Mouse (Mus musculus) thymus, adult 2 months (tissue): ENCODE results near the gene Sgk1. TPM values are rescaled to one million over a fixed set of nuclear protein-coding genes. Genes with fewer than 3 reads are reported as not detected.

Experiments
- DNase-seq: peaks from one replicate; pipeline ENCODE4 v3.0.0; 2021
- H3K27ac ChIP-seq: fragments of 200-500 bp; 2 replicates; pipeline ENCODE4 v1.5.1; 2012; ENCODE audit warnings: low read length, control low read depth; ENCODE audit not compliant: control insufficient read depth, insufficient read depth
- H3K27me3 ChIP-seq: fragments of 200-500 bp; 2 replicates; pipeline ENCODE4 v1.6.1; 2012; ENCODE audit warnings: mild to moderate bottlenecking, low read length, moderate library complexity, mixed read lengths; ENCODE audit not compliant: control insufficient read depth, insufficient read depth
- H3K36me3 ChIP-seq: fragments of 200-500 bp; 2 replicates; pipeline ENCODE4 v1.6.1; 2012; ENCODE audit warnings: mild to moderate bottlenecking, low read length, moderate library complexity; ENCODE audit not compliant: control insufficient read depth, insufficient read depth
- H3K4me1 ChIP-seq: fragments of 200-500 bp; replicated peaks from 2 replicates; pipeline ENCODE4 v1.6.1; 2012; ENCODE audit warnings: low read length; ENCODE audit not compliant: control insufficient read depth, insufficient read depth
- H3K4me3 ChIP-seq: fragments of 200-500 bp; 2 replicates; pipeline ENCODE4 v1.5.1; 2012; ENCODE audit warnings: mild to moderate bottlenecking, low read length, control low read depth, moderate library complexity; ENCODE audit not compliant: control insufficient read depth, insufficient read depth
- CTCF ChIP-seq: fragments of 200-500 bp; IDR thresholded peaks from 2 replicates; pipeline ENCODE4 v1.5.1; 2012; ENCODE audit warnings: mild to moderate bottlenecking, control low read depth, low read length, moderate library complexity, borderline replicate concordance; ENCODE audit not compliant: control insufficient read depth, poor library complexity, insufficient read depth; ENCODE audit errors: extremely low read depth
- POLR2A ChIP-seq: fragments of 200-500 bp; IDR thresholded peaks from 2 replicates; pipeline ENCODE4 v1.6.1; 2012; ENCODE audit warnings: mild to moderate bottlenecking, low read length, control low read depth, moderate library complexity; ENCODE audit not compliant: control insufficient read depth, poor library complexity, insufficient read depth; ENCODE audit errors: extremely low read depth
- WGBS: fragments of 180-500 bp; shearing (Covaris S2); methylation state at CpG from one replicate; pipeline ENCODE4 v1.1.7; 2018; 5-methylcytosine and 5-hydroxymethylcytosine counted together
- polyA plus RNA-seq: library from polyadenylated mRNA; depleted of rRNA; stranded (reverse); fragments of >200 nt; gene quantifications from 2 replicates; pipeline ENCODE4 v1.2.3, GENCODE M21; 2012

Sgk1 gene
- polyA plus RNA-seq, 1 experiment: 18.7 TPM

DNA sequence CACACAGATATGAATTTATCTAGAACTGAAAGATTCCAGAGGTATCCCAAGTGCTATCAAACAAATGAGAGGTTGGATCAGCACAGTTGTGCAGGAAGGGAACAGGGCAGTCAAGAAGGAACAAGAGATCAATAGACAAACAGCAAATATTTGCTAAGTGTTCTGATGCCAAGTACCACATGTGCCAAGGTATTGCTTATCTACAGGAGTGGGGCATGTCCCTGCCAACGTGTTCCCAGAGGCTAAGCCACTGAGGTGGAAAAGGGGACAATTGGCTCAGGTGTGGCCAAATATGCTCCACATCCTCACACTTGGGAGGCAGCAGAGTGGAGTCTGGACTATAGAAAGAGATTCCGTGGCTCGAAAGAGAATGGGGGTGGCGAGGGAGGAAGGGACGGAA is 119.6 kb downstream of the Sgk1 start:
- Histone ChIP-seq H3K4me3 (no peak overlapping the region), H3K4me1 (peaks cover 9% of the 10 kb centered on the region; the same call in 1 of the 2 replicates), H3K36me3 (peaks cover 24% of the 10 kb centered on the region), H3K27me3 (no peaks in the 10 kb centered on the region), H3K27ac (no peak overlapping the region)
- WGBS: 83% methylated on average over 4 of the region's 5 CpGs
- TF ChIP-seq CTCF (no peak), POLR2A (no peak)
- no peak for DNase-seq

DNA sequence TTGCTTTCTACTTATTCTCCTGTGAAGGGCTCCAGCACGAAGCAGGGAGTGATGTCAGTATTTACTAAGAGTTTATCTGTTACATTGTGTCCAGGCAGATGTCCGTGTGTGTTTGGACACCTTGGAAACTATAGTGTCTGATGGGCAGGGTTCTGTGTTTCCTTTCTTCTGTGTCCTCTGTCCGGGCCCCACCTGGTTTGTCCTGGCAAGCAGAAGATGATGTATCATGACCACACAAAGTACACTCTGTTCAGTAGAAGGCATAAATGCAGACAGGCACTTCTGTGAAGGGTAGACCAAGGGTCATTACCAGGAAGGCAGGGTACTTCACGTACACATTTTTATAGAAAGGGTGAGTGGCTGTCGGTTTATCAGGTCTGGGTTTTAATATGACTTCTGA is 122.8 kb downstream of the Sgk1 start:
- TF ChIP-seq POLR2A (no peak), CTCF (no peak)
- Histone ChIP-seq H3K36me3 (no peaks in the 10 kb centered on the region), H3K4me1 (no peaks in the 10 kb centered on the region), H3K27me3 (no peaks in the 10 kb centered on the region), H3K27ac (no peak overlapping the region), H3K4me3 (no peak overlapping the region)
- WGBS: 88% methylated on average over 5 of the region's 5 CpGs
- DNase-seq: no peak

DNA sequence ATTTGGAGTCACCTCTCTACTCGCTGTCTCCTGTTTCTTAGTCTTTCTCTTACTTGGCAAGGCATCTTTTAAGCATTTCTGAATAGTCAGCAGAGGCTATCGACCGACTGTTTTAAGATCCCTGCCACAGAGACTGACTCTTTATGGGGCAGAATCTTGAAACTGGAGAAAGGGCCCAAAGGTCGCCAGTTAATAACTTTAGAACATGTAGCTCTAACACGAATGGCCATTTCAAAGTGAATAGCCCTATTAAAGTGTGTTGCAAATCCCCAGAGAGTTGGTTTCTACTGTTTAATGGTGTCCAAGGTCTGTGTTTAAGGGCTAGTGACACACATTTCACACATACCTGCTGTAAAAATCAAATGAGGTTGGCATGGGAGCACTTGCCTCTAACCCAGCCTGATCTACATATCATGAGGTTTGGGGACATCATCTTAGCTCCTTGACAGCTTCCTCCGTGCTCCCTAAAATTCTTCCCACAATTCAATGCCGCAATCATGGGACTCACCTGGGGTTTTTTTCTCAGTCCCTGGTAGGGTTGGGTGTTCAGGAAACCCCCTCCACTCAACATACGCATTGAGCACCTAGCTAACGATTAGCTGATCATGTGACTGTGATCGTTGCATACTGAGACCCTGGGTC is 125.3 kb downstream of the Sgk1 start:
- no peak overlapping the region for H3K27ac ChIP-seq
- H3K36me3 ChIP-seq: no peaks in the 10 kb centered on the region
- H3K27me3 ChIP-seq: no peaks in the 10 kb centered on the region
- no peaks in the 10 kb centered on the region for H3K4me1 ChIP-seq
- no peak for TF ChIP-seq POLR2A
- TF ChIP-seq CTCF: no peak
- WGBS: 92% methylated on average over 10 of the region's 10 CpGs
- DNase-seq: no peak
- H3K4me3 ChIP-seq: no peak overlapping the region

DNA sequence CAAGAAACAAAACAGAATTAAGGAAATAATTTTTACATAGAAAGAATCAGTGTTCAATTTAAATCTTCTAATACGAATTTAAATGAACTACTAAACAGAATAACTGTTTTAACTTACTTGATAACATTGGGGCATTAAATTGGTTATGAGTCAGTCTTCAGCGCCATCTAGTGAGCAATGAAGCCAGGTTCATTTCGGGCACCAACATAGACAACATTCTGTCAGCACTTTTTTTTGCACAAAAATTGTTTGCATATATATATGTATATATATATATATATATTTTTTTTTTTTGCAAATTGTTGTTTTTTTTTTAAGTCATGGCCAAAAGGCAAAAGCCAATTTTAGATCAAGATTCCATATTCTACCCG is 125.8 kb downstream of the Sgk1 start:
- no peak overlapping the region for H3K27ac ChIP-seq
- TF ChIP-seq CTCF: no peak
- H3K4me1 ChIP-seq: no peaks in the 10 kb centered on the region
- no peak overlapping the region for H3K4me3 ChIP-seq
- 32% methylated on average over 4 of the region's 4 CpGs for WGBS
- no peaks in the 10 kb centered on the region for H3K27me3 ChIP-seq
- DNase-seq: peak; percentile 44
- H3K36me3 ChIP-seq: no peaks in the 10 kb centered on the region

DNA sequence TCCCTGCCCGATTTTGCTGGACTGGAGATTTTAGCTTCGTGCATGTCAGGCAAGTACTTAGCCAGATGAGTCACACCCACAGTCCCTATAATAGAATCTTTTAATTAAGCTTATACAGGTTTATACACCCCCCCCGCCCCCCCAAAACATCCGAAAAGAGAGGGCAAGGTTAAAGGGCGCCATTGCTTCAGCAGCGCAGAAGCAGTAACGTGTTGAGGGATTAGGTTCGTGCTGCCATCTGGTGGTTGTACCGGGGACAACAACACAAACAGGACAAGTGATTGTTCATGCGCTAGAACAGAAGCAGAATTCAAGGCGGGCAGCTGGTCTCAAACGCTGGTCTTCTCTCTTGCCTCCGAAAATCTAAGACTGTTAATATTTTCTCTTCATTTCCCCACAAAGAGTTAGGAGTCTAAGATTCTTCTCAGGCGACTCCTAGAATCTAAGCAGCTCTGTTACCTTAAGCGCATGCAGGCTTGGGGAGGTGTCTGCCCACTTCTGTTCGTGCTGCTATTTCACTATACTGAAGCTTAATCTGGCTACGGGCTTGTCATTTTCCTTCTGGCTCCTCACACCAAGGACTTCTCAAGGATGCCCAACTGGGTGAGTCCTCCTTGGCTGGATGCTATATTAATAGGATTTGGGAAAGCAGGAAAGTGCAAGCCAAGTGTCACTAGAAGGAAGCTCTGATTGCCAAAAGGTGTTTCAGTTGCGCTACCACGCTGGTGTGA is 128.3 kb downstream of the Sgk1 start:
- Histone ChIP-seq H3K36me3 (no peaks in the 10 kb centered on the region), H3K27ac (no peak overlapping the region), H3K4me3 (no peak overlapping the region), H3K4me1 (no peaks in the 10 kb centered on the region), H3K27me3 (no peaks in the 10 kb centered on the region)
- peak; percentile 79 for DNase-seq
- no peak for TF ChIP-seq CTCF
- no peak for TF ChIP-seq POLR2A
- 34% methylated on average over 19 of the region's 19 CpGs for WGBS

DNA sequence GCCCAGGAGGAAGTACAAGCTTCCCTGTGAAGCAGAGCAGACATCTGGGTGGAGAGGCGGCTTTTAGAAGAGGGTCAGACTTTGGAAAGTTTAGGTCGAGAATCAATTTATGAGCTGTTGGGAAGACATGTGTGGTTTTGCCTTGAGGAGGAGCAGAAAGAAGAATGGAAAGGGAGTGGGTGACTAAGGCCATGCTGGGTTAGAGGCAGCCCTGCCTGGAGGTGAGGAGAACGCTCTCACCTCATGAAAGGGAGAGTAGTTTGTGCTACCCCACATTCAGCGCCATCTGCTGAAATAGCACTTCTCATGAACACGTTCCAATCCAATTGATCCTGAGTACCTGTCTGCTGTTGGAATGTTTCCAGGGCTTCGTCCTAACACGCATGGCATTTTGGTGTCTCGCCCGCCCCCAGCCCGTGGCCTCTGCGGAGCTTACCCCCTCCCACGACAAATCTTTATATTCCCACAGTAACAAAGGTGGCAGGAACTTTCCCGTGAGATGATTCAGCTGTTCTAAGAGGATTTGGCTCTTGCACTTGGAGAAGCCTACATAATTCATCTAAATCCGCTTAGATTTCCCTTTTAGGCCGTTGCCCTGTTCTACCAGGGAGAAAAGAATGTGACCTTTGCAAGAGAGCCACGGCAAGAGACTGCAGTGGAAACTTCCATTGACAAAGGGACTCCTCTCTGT is 135.6 kb downstream of the Sgk1 start:
- no peak overlapping the region for H3K4me3 ChIP-seq
- no peak for DNase-seq
- 84% methylated on average over 16 of the region's 16 CpGs for WGBS

More for the DNA sequence above, 135.6 kb downstream of the Sgk1 start:
- no peaks in the 10 kb centered on the region for H3K4me1 ChIP-seq
- no peaks in the 10 kb centered on the region for H3K36me3 ChIP-seq
- TF ChIP-seq CTCF: no peak
- no peak for TF ChIP-seq POLR2A
- no peak overlapping the region for H3K27ac ChIP-seq
- H3K27me3 ChIP-seq: no peaks in the 10 kb centered on the region
